Mouse (Mus musculus) heart, embryonic 16.5 days (tissue): ENCODE results near the gene Tmeff2. TPM values are rescaled to one million over a fixed set of nuclear protein-coding genes. Genes with fewer than 3 reads are reported as not detected.

Source experiments
- ATAC-seq: fragments of 200-750 bp; cut with Nextera tagmentation; replicated peaks from 2 replicates; pipeline ENCODE4 v1.8.0; 2017; ENCODE audit warnings: moderate number of reproducible peaks; ENCODE audit not compliant: insufficient read depth, low FRiP score; ENCODE audit errors: extremely low read depth
- H3K27ac ChIP-seq: fragments of 300-500 bp; sonication (generic); 2 replicates; pipeline ENCODE4 v1.5.1; 2014; ENCODE audit warnings: mild to moderate bottlenecking, low read length, control low read depth, moderate library complexity
- H3K27me3 ChIP-seq: fragments of 300-500 bp; sonication (generic); 2 replicates; pipeline ENCODE4 v1.6.1; 2014; ENCODE audit warnings: low read length, mixed read lengths; ENCODE audit not compliant: control insufficient read depth, insufficient read depth
- H3K36me3 ChIP-seq: fragments of 300-500 bp; sonication (generic); 2 replicates; pipeline ENCODE4 v1.6.1; 2014; ENCODE audit not compliant: control insufficient read depth, insufficient read depth
- H3K4me1 ChIP-seq: fragments of 300-500 bp; sonication (generic); 2 replicates; pipeline ENCODE4 v1.6.1; 2014; ENCODE audit warnings: low read length, mixed read lengths; ENCODE audit not compliant: control insufficient read depth, insufficient read depth
- H3K4me2 ChIP-seq: fragments of 300-500 bp; sonication (generic); 2 replicates; pipeline ENCODE4 v1.6.1; 2014; ENCODE audit warnings: low read depth, mild to moderate bottlenecking, control low read depth, low read length
- H3K4me3 ChIP-seq: fragments of 300-500 bp; sonication (generic); 2 replicates; pipeline ENCODE4 v1.5.1; 2014; ENCODE audit warnings: mild to moderate bottlenecking, control low read depth, low read length
- H3K9ac ChIP-seq: fragments of 300-500 bp; sonication (generic); 2 replicates; pipeline ENCODE4 v1.6.1; 2014; ENCODE audit warnings: low read length, control low read depth
- H3K9me3 ChIP-seq: fragments of 300-500 bp; sonication (generic); replicated peaks from 2 replicates; pipeline ENCODE4 v1.6.1; 2016; ENCODE audit warnings: low read length; ENCODE audit not compliant: control insufficient read depth
- WGBS: fragments of 180-500 bp; shearing (Covaris S2); extraction: QIAGEN DNeasy Blood & Tissue Kit; methylation state at CpG from one replicate; pipeline ENCODE4 v1.1.7; 2014; 5-methylcytosine and 5-hydroxymethylcytosine counted together
- polyA plus RNA-seq: library from polyadenylated mRNA; unstranded; fragments of >200 nt; fragmentation: Nextera tagmentation; extraction: Ambion mirVana; gene quantifications from 2 replicates; pipeline ENCODE4 v1.2.1, GENCODE M21; 2015

Tmeff2 gene
- polyA plus RNA-seq, 1 experiment from 2014 or later = 2.4 TPM

GRCm38 (mm10) chr1:50972509-50973436 lies 72.3 kb downstream of the Tmeff2 start:
- H3K27me3 ChIP-seq = no peaks in the 10 kb centered on the region
- WGBS = 72% methylated on average over 6 of the region's 6 CpGs
- no peak overlapping the region for H3K9ac ChIP-seq
- no peak overlapping the region for H3K4me2 ChIP-seq
- H3K9me3 ChIP-seq = no peaks in the 10 kb centered on the region
- no peak overlapping the region for H3K27ac ChIP-seq
- ATAC-seq = no peak
- H3K36me3 ChIP-seq = no peaks in the 10 kb centered on the region
- H3K4me3 ChIP-seq = no peak overlapping the region
- no peaks in the 10 kb centered on the region for H3K4me1 ChIP-seq

DNA sequence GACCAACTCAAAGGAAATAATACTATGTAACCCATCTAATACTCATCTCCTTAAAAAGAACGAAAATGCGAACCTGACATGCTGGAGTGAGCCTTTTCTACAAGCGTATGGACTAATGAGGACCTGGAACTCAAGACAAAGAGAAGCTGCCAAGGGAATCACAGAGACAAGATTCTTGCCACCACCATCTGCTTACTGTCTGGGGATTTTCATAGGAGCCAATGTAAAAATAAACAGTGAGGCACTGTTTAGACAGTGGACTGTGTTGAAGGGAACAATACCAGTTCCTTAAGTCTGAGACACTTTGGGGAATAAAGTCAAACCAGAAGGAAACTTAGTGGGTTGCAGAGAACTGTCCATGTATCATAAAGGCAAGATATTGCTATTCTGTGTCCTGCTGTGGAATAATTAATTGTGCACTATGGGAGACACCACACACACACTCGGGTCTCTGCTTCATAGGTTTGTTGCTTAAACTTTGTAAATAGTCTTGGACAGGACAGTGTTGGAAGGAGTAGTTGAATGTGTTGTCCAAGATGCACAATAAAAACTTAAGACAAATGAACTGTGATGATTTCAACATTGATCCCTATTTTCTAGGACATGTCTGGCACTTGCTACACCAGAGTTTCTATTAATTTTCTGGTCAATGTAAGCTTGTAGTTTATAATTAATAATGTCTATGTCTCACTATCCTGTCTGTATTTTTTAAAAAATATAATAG lies 79.1 kb downstream of the Tmeff2 start:
- Histone ChIP-seq H3K36me3 (no peaks in the 10 kb centered on the region), H3K4me1 (no peaks in the 10 kb centered on the region), H3K4me2 (no peak overlapping the region), H3K27ac (no peak overlapping the region), H3K9me3 (no peaks in the 10 kb centered on the region), H3K9ac (no peak overlapping the region), H3K27me3 (no peaks in the 10 kb centered on the region), H3K4me3 (no peak overlapping the region)
- 77% methylated on average over 4 of the region's 4 CpGs for WGBS
- no peak for ATAC-seq

- Histone ChIP-seq H3K4me2 (no peak overlapping the region), H3K9me3 (no peaks in the 10 kb centered on the region), H3K9ac (no peak overlapping the region), H3K4me1 (no peaks in the 10 kb centered on the region), H3K27ac (no peak overlapping the region), H3K4me3 (no peak overlapping the region), H3K27me3 (no peaks in the 10 kb centered on the region), H3K36me3 (no peaks in the 10 kb centered on the region)
- ATAC-seq = no peak
- WGBS = 67% methylated on average over 4 of the region's 4 CpGs
Observed at GRCm38 (mm10) chr1:50980591-50980990, 80.1 kb downstream of the Tmeff2 start.

DNA sequence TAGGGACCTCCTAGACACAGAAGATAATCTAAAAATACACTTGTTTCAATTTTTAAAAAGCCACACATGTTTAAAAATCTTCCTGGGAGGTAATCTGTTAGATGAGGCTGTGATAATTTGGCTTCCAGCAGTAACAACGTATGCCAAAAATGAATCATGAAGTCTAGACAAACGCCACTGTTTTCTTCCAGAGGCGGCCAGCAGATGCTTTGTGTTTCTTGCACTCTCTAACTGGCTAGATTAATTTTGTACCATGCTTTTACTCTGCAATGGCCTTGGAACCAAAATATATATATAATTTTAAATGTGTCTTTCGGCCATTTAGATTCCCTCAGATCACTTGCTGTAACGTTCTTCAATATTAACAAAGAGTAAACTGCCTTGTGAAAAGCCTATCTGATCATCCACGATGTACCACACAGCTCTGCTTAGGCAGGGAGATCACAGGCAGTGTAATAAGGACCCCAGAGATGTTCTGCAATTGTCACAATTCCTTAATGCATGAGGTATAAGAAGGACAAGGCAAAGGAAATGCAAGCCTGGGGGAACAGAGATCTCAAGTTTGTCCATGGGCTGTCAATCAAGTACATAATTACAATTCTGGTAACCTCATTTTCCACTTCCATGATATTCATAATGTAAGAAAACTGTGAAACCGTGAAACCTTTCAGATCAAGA lies 80.8 kb downstream of the Tmeff2 start:
- 69% methylated on average over 7 of the region's 7 CpGs for WGBS
- Histone ChIP-seq H3K4me3 (no peak overlapping the region), H3K27me3 (no peaks in the 10 kb centered on the region), H3K4me1 (no peaks in the 10 kb centered on the region), H3K27ac (no peak overlapping the region), H3K4me2 (no peak overlapping the region), H3K9me3 (no peaks in the 10 kb centered on the region), H3K9ac (no peak overlapping the region), H3K36me3 (no peaks in the 10 kb centered on the region)
- no peak for ATAC-seq

- Histone ChIP-seq H3K27ac (no peak overlapping the region), H3K9ac (no peak overlapping the region), H3K27me3 (no peaks in the 10 kb centered on the region), H3K4me1 (no peaks in the 10 kb centered on the region), H3K4me2 (no peak overlapping the region), H3K4me3 (no peak overlapping the region), H3K9me3 (no peaks in the 10 kb centered on the region), H3K36me3 (no peaks in the 10 kb centered on the region)
- 65% methylated on average over 2 of the region's 2 CpGs for WGBS
- no peak for ATAC-seq
Observed at GRCm38 (mm10) chr1:50990661-50991060, 90.2 kb downstream of the Tmeff2 start.

- H3K9ac ChIP-seq = no peak overlapping the region
- H3K4me2 ChIP-seq = no peak overlapping the region
- no peaks in the 10 kb centered on the region for H3K9me3 ChIP-seq
- ATAC-seq = no peak
- H3K27me3 ChIP-seq = no peaks in the 10 kb centered on the region
- no peaks in the 10 kb centered on the region for H3K36me3 ChIP-seq
- H3K4me3 ChIP-seq = no peak overlapping the region
- H3K27ac ChIP-seq = no peak overlapping the region
- H3K4me1 ChIP-seq = no peaks in the 10 kb centered on the region
- WGBS = 76% methylated on average over 1 of the region's 1 CpGs
Observed at GRCm38 (mm10) chr1:50994505-50994904, 94.1 kb downstream of the Tmeff2 start.

- 78% methylated on average over 3 of the region's 3 CpGs for WGBS
- ATAC-seq = no peak
Observed at GRCm38 (mm10) chr1:50999793-51000192, 99.3 kb downstream of the Tmeff2 start.

GRCm38 (mm10) chr1:51008344-51008743 lies 107.9 kb downstream of the Tmeff2 start:
- Histone ChIP-seq H3K27me3 (no peaks in the 10 kb centered on the region), H3K4me1 (no peaks in the 10 kb centered on the region), H3K4me2 (no peak overlapping the region), H3K27ac (no peak overlapping the region), H3K9ac (no peak overlapping the region), H3K36me3 (no peaks in the 10 kb centered on the region), H3K9me3 (no peaks in the 10 kb centered on the region), H3K4me3 (no peak overlapping the region)
- WGBS = 39% methylated on average over 3 of the region's 3 CpGs
- ATAC-seq = no peak

More at GRCm38 (mm10) chr1:50999793-51000192, 99.3 kb downstream of the Tmeff2 start:
- Histone ChIP-seq H3K4me2 (no peak overlapping the region), H3K36me3 (no peaks in the 10 kb centered on the region), H3K4me3 (no peak overlapping the region), H3K27ac (no peak overlapping the region), H3K27me3 (no peaks in the 10 kb centered on the region), H3K9ac (no peak overlapping the region), H3K4me1 (no peaks in the 10 kb centered on the region), H3K9me3 (no peaks in the 10 kb centered on the region)
